Mouse (Mus musculus): ENCODE results near the gene Uba7. TPM values are rescaled to one million over a fixed set of nuclear protein-coding genes. Genes with fewer than 3 reads are reported as not detected.

The Uba7 gene
- polyA plus RNA-seq, 1 experiment from 2014 or later, result 33.2 TPM

DNA sequence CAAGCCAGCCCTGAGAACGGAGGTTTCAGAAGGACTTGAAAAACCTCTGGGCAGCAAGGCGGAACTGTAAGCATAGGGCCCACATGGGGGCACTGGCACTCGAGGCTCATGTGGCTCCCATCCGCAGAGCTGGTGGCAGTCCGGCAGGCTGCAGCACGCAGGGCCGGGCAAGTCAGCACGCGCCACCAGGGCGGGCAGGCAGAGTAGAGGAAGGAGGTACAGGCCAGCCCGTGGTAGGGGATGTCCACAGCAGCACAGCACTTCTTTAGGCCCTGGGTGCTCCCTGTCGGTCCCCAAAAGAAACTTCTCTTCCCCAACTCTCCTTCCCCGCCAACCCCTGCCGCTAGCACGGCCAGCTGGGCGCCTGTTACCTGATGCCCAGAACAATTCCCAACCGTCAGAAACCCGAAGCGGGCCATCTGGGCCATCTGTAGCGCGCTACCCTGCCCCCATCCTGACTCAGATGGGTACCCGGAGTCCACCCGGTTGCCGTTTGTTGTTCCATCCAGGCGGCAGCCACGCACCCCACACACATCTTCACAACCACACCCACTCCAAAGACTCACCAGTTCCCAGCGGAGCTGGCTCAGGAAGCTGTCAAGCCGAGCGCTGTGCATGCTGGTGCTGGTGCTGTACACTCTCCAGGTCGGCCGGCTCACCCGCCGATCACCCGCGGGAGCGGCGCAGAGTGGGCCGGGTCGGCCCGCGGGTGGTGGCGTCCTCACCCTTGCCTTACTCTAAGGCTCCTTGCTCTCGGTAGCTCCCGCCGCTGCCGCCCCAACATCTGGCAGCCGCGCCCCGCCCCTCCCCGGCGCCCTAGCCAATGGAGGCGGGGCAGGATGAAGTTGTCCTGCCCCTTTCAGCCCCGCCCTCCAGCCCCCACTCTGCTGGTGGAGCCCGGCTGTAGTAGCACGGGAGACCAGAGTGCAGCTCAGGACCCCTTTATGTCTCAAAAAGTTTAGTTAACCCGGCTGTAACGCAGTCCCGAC is 10.1 kb downstream of the Uba7 start, which contains the start of gene Inka1:
Inka1 (minus strand) TSS at position 749 of the 989 bp plus-strand sequence.
- WGBS, result under 1% methylated on average over 58 of the region's 58 CpGs
- H3K4me1 ChIP-seq (ENCODE audit: insufficient read depth, low read depth, low read length), result peaks cover 11% of the 10 kb centered on the region; the same call in 1 of the 2 replicates
- ATAC-seq, result peak; percentile 67

DNA sequence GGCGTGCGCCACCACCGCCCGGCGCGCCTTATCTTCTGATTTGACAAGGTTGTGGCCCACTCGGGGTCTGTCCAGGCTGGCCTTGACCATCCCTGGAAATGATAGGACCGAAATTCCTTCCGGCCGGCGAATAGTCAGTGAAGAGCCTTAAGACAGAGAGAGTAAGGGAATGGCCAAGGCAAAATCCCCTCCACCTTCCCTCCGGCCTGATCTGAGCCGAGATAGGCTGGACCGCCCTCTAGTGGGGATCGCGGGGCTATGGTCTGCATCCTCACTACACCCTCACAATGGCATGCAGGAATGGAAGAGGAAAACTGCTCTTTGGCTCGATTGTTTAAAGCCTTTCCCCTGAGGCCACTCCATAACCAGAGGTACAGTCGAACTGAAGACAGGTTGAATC is 11.1 kb downstream of the Uba7 start:
- 5% methylated on average over 18 of the region's 18 CpGs for WGBS
- no peak overlapping the region for H3K9ac ChIP-seq (replicated peaks; ENCODE audit: low read depth)

More for the DNA sequence above, 10.1 kb downstream of the Uba7 start, which contains the start of gene Inka1:
- Histone ChIP-seq H3K9me3 (ENCODE audit: low read length) (no peaks in the 10 kb centered on the region), H3K27ac (ENCODE audit: low read length) (peak within 1 kb of the TSS; percentile 92), H3K9ac (replicated peaks; ENCODE audit: low read depth) (peak within 1 kb of the TSS; percentile 44), H3K36me3 (ENCODE audit: insufficient read depth, low read length) (0 out of 2 replicates have a peak, but pooled peaks cover 4% of the 10 kb centered on the region), H3K4me3 (ENCODE audit: low read depth, low read length) (peak within 1 kb of the TSS; percentile 59), H3K27me3 (replicated peaks; ENCODE audit: insufficient read depth, low read length) (no peaks in the 10 kb centered on the region), H3K4me2 (replicated peaks; ENCODE audit: low read depth, low read length) (peak within 1 kb of the TSS; percentile 70)
- no peak for TF ChIP-seq EP300 (IDR thresholded peaks at IDR 0.05)
- TF ChIP-seq CTCF (IDR thresholded peaks at IDR 0.05), result peak; percentile 43
- peak; percentile 90 for DNase-seq (ENCODE audit: low spot score)

DNA sequence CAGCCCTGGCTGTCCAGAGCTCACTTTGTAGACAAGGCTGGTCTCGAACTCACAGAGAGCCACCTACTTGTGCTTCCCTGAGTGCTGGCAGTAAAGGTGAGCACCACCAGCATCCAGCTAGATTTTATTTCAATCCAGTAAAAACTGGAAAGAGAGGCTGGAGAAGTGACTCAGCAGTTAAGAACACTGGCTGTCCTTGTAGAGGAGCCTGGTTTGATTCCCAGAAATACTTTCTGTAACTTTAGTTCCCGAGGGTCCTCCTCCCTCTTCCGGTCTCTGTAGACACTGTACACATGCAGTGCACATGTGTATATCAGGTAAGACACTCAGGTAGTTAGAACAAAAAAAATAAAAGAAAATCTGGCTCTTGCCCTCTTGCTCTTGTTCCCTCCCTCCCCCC is 12.6 kb downstream of the Uba7 start:
- ATAC-seq, result no peak
- Histone ChIP-seq H3K4me2 (replicated peaks; ENCODE audit: low read depth, low read length) (no peak overlapping the region), H3K27me3 (replicated peaks; ENCODE audit: insufficient read depth, low read length) (no peaks in the 10 kb centered on the region), H3K9me3 (ENCODE audit: low read length) (no peaks in the 10 kb centered on the region), H3K4me3 (ENCODE audit: low read depth, low read length) (no peak overlapping the region), H3K4me1 (ENCODE audit: insufficient read depth, low read depth, low read length) (peaks cover 4% of the 10 kb centered on the region; the same call in 1 of the 2 replicates), H3K27ac (ENCODE audit: low read length) (no peak overlapping the region), H3K36me3 (ENCODE audit: insufficient read depth, low read length) (no peaks in the 10 kb centered on the region), H3K9ac (replicated peaks; ENCODE audit: low read depth) (no peak overlapping the region)
- 76% methylated on average over 3 of the region's 3 CpGs for WGBS
- DNase-seq (ENCODE audit: low spot score), result no peak
- TF ChIP-seq CTCF (IDR thresholded peaks at IDR 0.05) (no peak), EP300 (IDR thresholded peaks at IDR 0.05) (no peak)

More for the DNA sequence above, 11.1 kb downstream of the Uba7 start:
- peaks cover 11% of the 10 kb centered on the region; the same call in 1 of the 2 replicates for H3K4me1 ChIP-seq (ENCODE audit: insufficient read depth, low read depth, low read length)
- DNase-seq (ENCODE audit: low spot score) (peak; percentile 93), ATAC-seq (peak; percentile 41)
- H3K4me2 ChIP-seq (replicated peaks; ENCODE audit: low read depth, low read length), result peak overlapping the region; percentile 70
- TF ChIP-seq CTCF (IDR thresholded peaks at IDR 0.05), result peak; percentile 97
- TF ChIP-seq EP300 (IDR thresholded peaks at IDR 0.05), result no peak
- H3K36me3 ChIP-seq (ENCODE audit: insufficient read depth, low read length), result no peaks in the 10 kb centered on the region
- no peaks in the 10 kb centered on the region for H3K9me3 ChIP-seq (ENCODE audit: low read length)
- H3K27me3 ChIP-seq (replicated peaks; ENCODE audit: insufficient read depth, low read length), result no peaks in the 10 kb centered on the region
- no peak overlapping the region; the same call in 1 of the 2 replicates for H3K27ac ChIP-seq (ENCODE audit: low read length)
- peak overlapping the region; percentile 59 for H3K4me3 ChIP-seq (ENCODE audit: low read depth, low read length)

DNA sequence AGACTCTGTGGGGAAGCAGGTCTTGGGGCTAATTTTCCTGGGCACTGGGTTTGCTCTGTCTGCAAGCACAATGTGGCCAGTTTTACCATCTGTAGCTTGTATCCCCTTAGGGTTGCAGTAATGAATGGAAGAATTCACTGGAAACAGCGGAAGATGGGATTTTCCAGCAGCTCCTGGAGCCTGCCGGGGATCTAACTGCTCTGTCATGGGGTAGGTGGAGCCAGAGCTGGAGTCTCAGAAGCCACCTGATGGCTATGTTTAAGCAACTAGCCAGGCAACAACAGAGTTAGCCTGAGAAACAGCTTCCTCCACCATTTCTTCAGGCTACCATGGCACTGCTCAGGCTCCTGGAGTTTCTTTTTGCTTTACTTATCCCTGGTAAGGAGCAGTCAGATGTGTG is 16.9 kb downstream of the Uba7 start, which contains the start of gene Cdhr4:
Cdhr4 (plus strand) TSS at position 301 of the 400 bp plus-strand sequence.
- TF ChIP-seq CTCF (IDR thresholded peaks at IDR 0.05), result no peak
- H3K9me3 ChIP-seq (ENCODE audit: low read length), result no peaks in the 10 kb centered on the region
- H3K4me1 ChIP-seq (ENCODE audit: insufficient read depth, low read depth, low read length), result no peaks in the 10 kb centered on the region
- H3K4me3 ChIP-seq (ENCODE audit: low read depth, low read length), result no peak within 1 kb of the TSS
- WGBS, result 66% methylated on average over 2 of the region's 2 CpGs
- H3K27ac ChIP-seq (ENCODE audit: low read length), result no peak within 1 kb of the TSS
- H3K9ac ChIP-seq (replicated peaks; ENCODE audit: low read depth), result no peak within 1 kb of the TSS
- H3K36me3 ChIP-seq (ENCODE audit: insufficient read depth, low read length), result no peaks in the 10 kb centered on the region
- H3K27me3 ChIP-seq (replicated peaks; ENCODE audit: insufficient read depth, low read length), result no peaks in the 10 kb centered on the region
- no peak for ATAC-seq
- no peak for DNase-seq (ENCODE audit: low spot score)
- H3K4me2 ChIP-seq (replicated peaks; ENCODE audit: low read depth, low read length), result no peak within 1 kb of the TSS

- Histone ChIP-seq H3K4me2 (replicated peaks; ENCODE audit: low read depth, low read length) (no peak overlapping the region), H3K27ac (ENCODE audit: low read length) (no peak overlapping the region), H3K27me3 (replicated peaks; ENCODE audit: insufficient read depth, low read length) (no peaks in the 10 kb centered on the region), H3K9me3 (ENCODE audit: low read length) (no peaks in the 10 kb centered on the region), H3K4me1 (ENCODE audit: insufficient read depth, low read depth, low read length) (no peaks in the 10 kb centered on the region), H3K36me3 (ENCODE audit: insufficient read depth, low read length) (no peaks in the 10 kb centered on the region), H3K9ac (replicated peaks; ENCODE audit: low read depth) (no peak overlapping the region), H3K4me3 (ENCODE audit: low read depth, low read length) (no peak overlapping the region)
- DNase-seq (ENCODE audit: low spot score) (no peak), ATAC-seq (no peak)
- TF ChIP-seq EP300 (IDR thresholded peaks at IDR 0.05), result no peak
- TF ChIP-seq CTCF (IDR thresholded peaks at IDR 0.05), result no peak
- WGBS, result 83% methylated on average over 11 of the region's 11 CpGs
Measured at GRCm38 (mm10) chr9:107993013-107993412, 17.7 kb downstream of the Uba7 start.

DNA sequence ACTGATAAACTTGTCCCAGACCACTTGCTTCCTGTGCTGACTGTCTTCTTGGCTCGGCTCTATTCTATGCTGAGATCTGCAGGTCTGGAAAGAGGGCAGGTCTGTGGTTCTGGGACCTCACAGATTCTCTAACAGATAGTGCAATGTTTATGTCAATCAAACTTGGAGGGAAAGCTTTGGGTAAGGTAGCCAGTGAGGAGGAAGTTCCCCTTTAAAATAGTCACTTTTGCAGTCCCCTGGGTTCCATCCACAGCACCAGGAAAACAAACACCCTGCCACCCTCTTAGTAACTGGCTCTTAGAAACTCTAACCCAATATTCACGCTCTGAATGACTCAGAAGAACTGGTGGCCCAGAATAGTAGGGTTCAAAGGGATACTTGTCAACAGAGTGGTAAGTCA is 19.2 kb downstream of the Uba7 start:
- no peaks in the 10 kb centered on the region for H3K27me3 ChIP-seq (replicated peaks; ENCODE audit: insufficient read depth, low read length)
- H3K9ac ChIP-seq (replicated peaks; ENCODE audit: low read depth), result no peak overlapping the region
- H3K27ac ChIP-seq (ENCODE audit: low read length), result no peak overlapping the region
- DNase-seq (ENCODE audit: low spot score) (no peak), ATAC-seq (no peak)
- no peaks in the 10 kb centered on the region for H3K36me3 ChIP-seq (ENCODE audit: insufficient read depth, low read length)
- H3K4me2 ChIP-seq (replicated peaks; ENCODE audit: low read depth, low read length), result no peak overlapping the region
- no peak overlapping the region for H3K4me3 ChIP-seq (ENCODE audit: low read depth, low read length)
- 33% methylated on average over 2 of the region's 2 CpGs for WGBS
- TF ChIP-seq EP300 (IDR thresholded peaks at IDR 0.05) (no peak), CTCF (IDR thresholded peaks at IDR 0.05) (no peak)
- no peaks in the 10 kb centered on the region for H3K9me3 ChIP-seq (ENCODE audit: low read length)
- H3K4me1 ChIP-seq (ENCODE audit: insufficient read depth, low read depth, low read length), result no peaks in the 10 kb centered on the region
